ENCODE assay signal across 1 mouse cellular context in the genomic region with DNA sequence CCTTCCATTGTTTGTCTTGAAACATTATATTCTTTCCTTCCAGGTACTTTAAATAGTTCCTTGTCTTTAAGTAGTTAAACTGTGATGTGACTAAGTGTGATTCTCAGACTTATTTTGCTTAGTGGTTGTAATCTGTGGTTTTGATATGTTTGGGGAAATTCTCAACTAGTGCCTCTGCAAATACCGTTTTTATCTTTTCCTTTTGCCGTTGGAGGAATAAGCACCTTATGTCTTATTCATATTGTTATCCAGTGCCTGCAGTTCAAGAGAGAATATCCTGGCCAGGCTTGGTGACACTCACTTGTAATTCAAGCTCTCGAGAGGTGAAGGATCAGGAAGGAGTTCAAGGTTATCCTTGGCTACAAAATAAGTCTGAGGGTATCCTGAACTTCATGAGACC.
TF ChIP-seq lines count a peak whose summit lies in the region.

No protein-coding gene starts in this region.

TF ChIP-seq in MEL, 35 proteins besides CTCF, POLR2A, EP300 and RAD21 (continued from another document):
- TF ChIP-seq ETS1 (IDR thresholded peaks at IDR 0.05; ENCODE audit: low read depth, low read length), result peak; percentile 41; the same call in 1 of the 2 replicates
